Mouse (Mus musculus) frontal cortex, postnatal 36 days (tissue): ENCODE measurements around the gene Ptprk.
A peak's percentile ranks its signal among the peaks of the same experiment; 100 is the strongest.

Source experiments
- DNase-seq, 2 experiments: peaks; one replicate each; pipeline ENCODE4 v3.0.0; 2022; ENCODE audit warnings: low spot score in 2 of 2

The Ptprk gene

DNA sequence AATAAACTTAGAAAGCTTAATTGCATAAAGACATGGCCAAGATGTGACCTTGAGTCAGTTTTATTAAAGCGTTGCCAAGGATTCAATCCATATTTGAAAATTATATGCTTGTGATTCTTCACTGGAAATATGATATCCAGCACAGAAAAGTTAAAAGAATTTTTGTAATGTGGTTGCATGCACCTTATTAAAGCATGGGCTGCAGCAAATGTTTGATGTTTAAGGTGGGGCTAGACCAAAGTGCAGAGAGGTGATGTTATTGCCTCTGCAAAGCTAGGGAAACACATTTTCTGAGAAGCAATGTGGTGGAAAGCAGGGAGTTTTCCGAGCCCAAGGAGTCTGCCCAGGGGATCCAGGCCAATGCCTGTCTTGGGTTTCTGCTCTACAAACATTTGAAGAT, 334.4 kb downstream of the Ptprk start:
- no peak for DNase-seq

- DNase-seq = no peak
Measured at GRCm38 (mm10) chr10:28414823-28415222, 340.2 kb downstream of the Ptprk start.

GRCm38 (mm10) chr10:28422622-28423021, 348.0 kb downstream of the Ptprk start:
- DNase-seq = no peak

- no peak for DNase-seq
Measured at GRCm38 (mm10) chr10:28425371-28425770, 350.8 kb downstream of the Ptprk start.

GRCm38 (mm10) chr10:28436084-28436483, 361.5 kb downstream of the Ptprk start:
- no peak for DNase-seq

GRCm38 (mm10) chr10:28449853-28450252, 375.2 kb downstream of the Ptprk start:
- no peak for DNase-seq

DNA sequence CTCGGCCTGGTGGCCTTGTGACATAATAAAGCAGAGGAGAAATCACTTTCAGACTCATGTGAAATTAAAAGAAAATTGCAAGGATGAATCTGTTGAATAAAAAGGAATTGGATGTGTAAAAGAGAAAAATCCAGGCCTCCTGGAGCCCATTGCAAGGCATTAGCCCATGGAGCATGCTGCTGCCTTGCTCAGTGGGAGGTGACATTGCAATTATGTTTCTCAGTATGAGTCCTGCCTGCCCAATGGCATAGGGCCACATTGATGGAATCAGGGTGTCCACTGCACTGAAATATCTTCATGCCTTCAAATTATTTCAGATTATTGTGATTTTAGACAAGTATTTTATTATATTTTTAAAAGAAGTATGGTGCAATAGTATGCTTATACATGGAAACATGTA, 376.0 kb downstream of the Ptprk start:
- no peak for DNase-seq

GRCm38 (mm10) chr10:28458027-28458426, 383.4 kb downstream of the Ptprk start:
- DNase-seq = no peak

- DNase-seq = no peak
Measured at GRCm38 (mm10) chr10:28459963-28460362, 385.3 kb downstream of the Ptprk start.

- DNase-seq = no peak
Measured at GRCm38 (mm10) chr10:28463706-28464105, 389.1 kb downstream of the Ptprk start.

- no peak for DNase-seq
Measured at GRCm38 (mm10) chr10:28464766-28465548, 390.3 kb downstream of the Ptprk start.

GRCm38 (mm10) chr10:28485574-28485973, 411.0 kb downstream of the Ptprk start:
- peak; percentile 29 to 60 for DNase-seq

DNA sequence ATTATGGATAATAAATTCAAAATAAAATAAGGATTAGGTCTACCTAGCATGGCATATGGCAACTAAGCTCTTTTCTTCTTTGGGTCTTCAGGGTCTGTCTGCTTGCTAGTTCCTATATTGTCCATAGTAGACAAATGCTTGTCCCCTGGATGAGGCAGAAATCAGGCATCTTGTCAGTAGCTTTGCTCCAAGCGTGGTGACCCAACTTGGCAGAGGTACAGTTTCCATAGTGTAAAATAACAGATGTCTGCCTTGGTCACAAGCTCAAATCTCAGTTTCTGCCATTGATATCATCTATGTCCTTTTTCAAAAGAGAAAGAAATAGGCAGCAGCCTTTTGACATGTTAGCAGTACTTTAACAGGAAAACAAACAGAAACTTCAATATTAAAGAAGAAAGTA, 416.4 kb downstream of the Ptprk start:
- DNase-seq = no peak

- DNase-seq = no peak
Measured at GRCm38 (mm10) chr10:28492206-28492605, 417.6 kb downstream of the Ptprk start.

- no peak for DNase-seq
Measured at GRCm38 (mm10) chr10:28492870-28493269, 418.2 kb downstream of the Ptprk start.

GRCm38 (mm10) chr10:28493271-28493861, 418.7 kb downstream of the Ptprk start:
- DNase-seq = peak; percentile 37 to 78

DNA sequence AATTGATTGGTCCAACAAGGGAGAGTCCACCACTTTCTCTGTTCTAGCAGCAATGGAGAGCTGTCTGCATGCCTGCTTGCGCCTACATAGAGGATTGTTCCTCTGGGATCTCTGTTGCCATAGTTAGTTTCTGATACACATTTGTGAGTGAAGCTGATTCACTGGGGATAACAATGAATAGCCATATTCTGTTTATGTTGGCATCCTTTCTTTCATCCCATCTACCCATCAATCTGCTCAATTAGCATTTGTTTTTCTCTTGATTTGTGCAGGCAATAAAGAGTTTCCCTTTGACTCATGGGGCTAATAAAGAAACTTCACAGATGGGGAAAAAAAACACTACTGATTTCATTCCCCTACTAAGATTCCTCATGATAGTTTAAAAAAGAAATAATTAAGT, 423.2 kb downstream of the Ptprk start:
- DNase-seq = no peak

- DNase-seq = no peak
Measured at GRCm38 (mm10) chr10:28498504-28498903, 423.9 kb downstream of the Ptprk start.

DNA sequence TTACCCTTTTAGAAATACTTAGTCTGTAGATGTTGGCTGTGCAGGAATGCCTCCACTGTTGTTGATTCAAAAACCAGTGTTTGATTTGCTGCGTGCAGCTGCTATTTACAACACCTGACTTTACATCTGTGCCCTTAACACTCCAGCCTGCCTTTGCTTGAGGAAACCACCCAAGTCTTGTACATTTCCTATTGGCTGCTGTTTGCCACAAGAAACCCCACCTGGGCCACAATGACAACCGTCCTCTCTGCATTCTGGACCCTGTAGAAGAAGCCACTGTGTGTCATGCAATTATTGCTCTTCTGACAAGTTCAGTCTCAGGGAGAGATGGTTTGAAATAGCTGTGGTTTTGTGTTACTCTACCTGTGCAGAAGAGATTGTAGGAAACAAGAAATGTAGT, 439.0 kb downstream of the Ptprk start:
- no peak for DNase-seq

GRCm38 (mm10) chr10:28516147-28516546, 441.5 kb downstream of the Ptprk start:
- DNase-seq = no peak

GRCm38 (mm10) chr10:28518297-28518696, 443.7 kb downstream of the Ptprk start:
- DNase-seq = no peak

DNA sequence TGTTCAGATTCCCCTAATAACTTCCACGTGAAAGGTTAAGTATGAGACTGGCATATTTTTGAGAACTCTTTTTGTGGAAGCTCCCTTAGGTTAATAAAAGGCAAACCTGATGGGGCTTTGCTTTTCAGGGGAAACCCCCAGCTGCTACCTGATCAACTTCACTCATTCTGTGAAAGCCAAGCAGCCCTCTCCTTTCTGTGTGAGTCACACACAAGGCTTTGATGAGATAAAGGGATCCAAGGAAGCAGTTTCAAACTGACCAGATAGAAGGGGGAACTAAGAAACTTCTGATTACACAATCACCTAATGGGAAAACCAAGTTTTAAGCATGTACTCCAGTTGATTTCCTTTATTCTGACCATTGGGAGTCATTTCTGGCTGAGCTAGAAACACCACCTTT, 445.2 kb downstream of the Ptprk start:
- DNase-seq = no peak

GRCm38 (mm10) chr10:28523992-28524735, 449.5 kb downstream of the Ptprk start:
- DNase-seq = no peak
